Mouse (Mus musculus): ENCODE measurements around the gene Pfdn6. TPM values are rescaled to one million over a fixed set of nuclear protein-coding genes. Genes with fewer than 3 reads are reported as not detected.
"Not testable (repeated sequence)": the region's sequence is repeated elsewhere in the genome, so short reads cannot be mapped to it uniquely, and the experiment has no call there.

Gene Pfdn6
- polyA plus RNA-seq, 1 experiment from 2014 or later, result 178 TPM

DNA sequence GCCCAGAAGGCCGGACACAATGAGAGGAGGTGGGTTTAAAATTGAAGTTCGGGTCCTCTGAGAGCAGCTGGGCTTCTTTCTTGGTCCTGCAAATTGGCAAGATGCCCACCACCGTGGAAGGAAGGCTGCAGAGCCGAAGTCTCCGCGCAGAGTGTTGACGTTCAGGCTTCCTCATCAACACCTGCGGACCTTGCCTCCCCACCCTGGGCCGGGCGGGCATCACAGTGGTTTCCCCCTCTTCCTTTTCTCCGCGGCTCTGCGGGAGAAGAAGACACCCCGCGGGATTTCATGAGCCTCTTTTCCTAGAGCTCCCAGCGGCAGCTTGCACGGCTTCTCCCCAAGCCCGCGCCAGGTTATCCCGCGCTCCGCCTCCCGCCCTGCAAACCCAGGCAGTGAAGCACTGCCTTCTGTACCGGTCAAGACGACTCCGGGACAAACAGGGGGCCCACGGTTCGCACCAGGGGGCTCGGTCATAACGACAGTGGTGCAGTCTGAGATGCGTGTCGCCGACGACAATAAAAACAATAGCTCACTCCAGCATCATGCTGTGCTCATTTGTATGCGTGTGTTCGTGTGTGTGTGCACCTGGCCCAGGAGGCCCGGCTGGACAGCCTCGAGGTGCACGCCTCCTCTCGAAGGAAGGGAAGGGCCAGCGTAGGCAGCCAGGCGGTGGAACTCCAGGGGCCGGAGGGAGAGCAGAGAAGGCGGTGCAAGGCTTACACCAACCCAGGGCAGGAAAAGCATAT lies 31.6 kb downstream of the Pfdn6 start:
- under 1% methylated on average over 41 of the region's 44 CpGs for WGBS
- Histone ChIP-seq H3K36me3 (peaks cover 28% of the 10 kb centered on the region), H3K9me3 (no peaks in the 10 kb centered on the region), H3K4me1 (replicated peaks) (peaks cover 35% of the 10 kb centered on the region), H3K27me3 (no peaks in the 10 kb centered on the region), H3K9ac (peak overlapping the region; percentile 82), H3K4me3 (peak overlapping the region; percentile 88), H3K4me2 (peak overlapping the region; percentile 94), H3K27ac (replicated peaks) (peak overlapping the region; percentile 94)
- no peak; the same call in 1 of the 2 replicates for ATAC-seq (ENCODE audit: low read depth)

DNA sequence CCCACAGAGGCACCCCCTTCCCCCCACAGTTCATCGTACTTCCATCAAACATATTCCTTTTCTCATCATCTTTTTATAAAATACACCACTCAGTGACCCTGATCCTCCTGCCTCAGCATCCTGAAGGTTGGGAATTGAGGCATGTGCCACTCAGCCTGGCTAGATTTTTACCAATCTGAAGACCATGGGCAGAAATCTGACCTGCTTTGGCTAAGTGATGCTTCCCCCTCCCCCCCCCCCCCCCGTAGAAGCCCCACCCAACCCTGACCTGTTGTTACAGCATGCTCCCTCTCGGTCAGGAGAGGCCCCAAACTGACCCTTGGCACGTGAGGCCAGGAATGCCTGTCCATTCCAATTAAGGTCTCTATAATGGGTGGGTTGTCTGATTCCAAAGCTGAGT lies 35.3 kb downstream of the Pfdn6 start, which contains the start of gene Platr17:
Gene Platr17 (plus strand): TSS at position 301 of the 400 bp plus-strand sequence.
- H3K4me2 ChIP-seq; H3K27me3 ChIP-seq; H3K27ac ChIP-seq (replicated peaks); H3K4me1 ChIP-seq (replicated peaks); ATAC-seq (ENCODE audit: low read depth); H3K4me3 ChIP-seq; H3K36me3 ChIP-seq; H3K9me3 ChIP-seq; H3K9ac ChIP-seq: not testable (repeated sequence)
- 32% methylated on average over 2 of the region's 4 CpGs for WGBS

DNA sequence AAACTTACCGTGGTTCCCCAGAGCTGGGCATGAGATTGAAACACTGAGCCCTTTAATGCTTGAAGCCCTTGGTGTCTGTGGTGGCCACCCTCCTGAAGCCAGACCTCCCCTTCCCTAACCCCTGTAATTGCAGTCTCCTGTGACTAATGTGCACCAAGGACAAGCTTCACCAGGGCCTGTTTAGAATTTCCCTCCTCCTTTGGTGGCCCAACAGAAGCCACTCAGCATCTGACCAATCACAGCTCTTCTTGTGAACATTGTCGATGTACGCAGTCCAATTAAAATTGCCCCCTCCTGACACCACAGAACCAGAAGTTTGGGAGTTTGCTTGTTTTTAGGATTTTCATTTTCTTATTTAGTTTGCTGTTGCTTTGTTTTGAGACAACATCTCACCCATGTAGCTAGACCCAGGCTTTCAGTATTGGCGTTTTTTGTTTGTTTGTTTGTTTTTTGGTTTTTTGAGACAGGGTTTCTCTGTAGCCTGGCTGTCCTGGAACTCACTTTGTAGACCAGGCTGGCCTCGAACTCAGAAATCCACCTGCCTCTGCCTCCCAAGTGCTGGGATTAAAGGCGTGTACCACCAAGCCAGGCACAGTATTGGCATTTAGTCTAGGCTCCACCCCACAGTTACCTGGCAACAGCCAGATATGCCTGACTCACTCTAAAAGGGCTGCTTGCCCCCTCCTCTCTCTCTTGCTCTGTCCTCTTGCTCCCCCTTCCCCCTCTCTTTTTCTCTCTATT lies 36.1 kb downstream of the Pfdn6 start:
- H3K9ac ChIP-seq; H3K27me3 ChIP-seq; H3K9me3 ChIP-seq; H3K4me2 ChIP-seq; H3K27ac ChIP-seq (replicated peaks); H3K4me3 ChIP-seq; H3K36me3 ChIP-seq; H3K4me1 ChIP-seq (replicated peaks); ATAC-seq (ENCODE audit: low read depth): not testable (repeated sequence)
- 66% methylated on average over 6 of the region's 6 CpGs for WGBS

DNA sequence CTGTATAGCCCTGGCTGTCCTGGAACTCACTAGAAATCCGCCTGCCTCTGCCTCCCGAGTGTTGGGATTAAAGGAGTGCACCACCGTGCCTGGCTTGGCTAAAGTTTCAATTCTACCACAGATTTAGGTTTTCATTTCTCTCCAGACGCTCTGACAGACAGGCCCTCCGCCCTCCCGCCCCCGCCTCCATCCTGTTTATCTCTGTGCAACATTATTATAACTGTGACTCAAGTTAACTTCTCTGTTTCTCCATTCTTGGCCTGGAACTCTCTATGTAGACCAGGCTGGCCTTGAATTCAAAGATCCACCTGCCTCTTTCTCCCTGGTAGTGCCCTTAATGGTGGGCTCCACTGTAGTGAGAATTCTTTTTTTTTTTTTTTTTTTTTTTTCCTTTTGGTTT lies 37.7 kb downstream of the Pfdn6 start:
- ATAC-seq (ENCODE audit: low read depth), result no peak
- Histone ChIP-seq H3K27me3 (no peaks in the 10 kb centered on the region), H3K4me2 (no peak overlapping the region), H3K9me3 (no peaks in the 10 kb centered on the region), H3K4me1 (replicated peaks) (no peaks in the 10 kb centered on the region), H3K4me3 (no peak overlapping the region), H3K36me3 (no peaks in the 10 kb centered on the region), H3K27ac (replicated peaks) (no peak overlapping the region), H3K9ac (no peak overlapping the region)
- WGBS, result 87% methylated on average over 7 of the region's 7 CpGs

DNA sequence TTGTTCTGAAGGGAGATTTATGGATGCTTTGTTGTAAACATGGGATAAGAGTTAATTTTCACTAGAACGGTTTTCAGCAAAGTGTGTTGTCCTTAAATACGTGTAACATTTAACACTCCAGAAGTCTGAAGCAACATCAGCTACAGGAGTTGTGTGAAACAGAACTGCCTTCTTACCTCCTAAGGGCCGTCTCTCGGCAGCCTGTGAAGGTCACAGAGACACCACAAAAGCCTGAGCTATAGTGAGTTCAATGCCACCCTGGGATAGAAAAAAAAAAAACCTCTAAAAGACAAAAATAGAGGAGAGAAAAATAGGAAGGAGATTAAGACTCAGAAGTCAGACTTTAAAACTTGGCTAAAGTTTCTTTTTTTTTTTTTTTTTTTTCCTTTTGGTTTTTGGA lies 38.1 kb downstream of the Pfdn6 start:
- Histone ChIP-seq H3K9ac (peak overlapping the region; percentile 8; the same call in 1 of the 2 replicates), H3K27me3 (no peaks in the 10 kb centered on the region), H3K27ac (replicated peaks) (no peak overlapping the region), H3K4me2 (no peak overlapping the region), H3K36me3 (no peaks in the 10 kb centered on the region), H3K4me1 (replicated peaks) (no peaks in the 10 kb centered on the region), H3K4me3 (no peak overlapping the region), H3K9me3 (no peaks in the 10 kb centered on the region)
- 44% methylated on average over 4 of the region's 4 CpGs for WGBS
- no peak for ATAC-seq (ENCODE audit: low read depth)

DNA sequence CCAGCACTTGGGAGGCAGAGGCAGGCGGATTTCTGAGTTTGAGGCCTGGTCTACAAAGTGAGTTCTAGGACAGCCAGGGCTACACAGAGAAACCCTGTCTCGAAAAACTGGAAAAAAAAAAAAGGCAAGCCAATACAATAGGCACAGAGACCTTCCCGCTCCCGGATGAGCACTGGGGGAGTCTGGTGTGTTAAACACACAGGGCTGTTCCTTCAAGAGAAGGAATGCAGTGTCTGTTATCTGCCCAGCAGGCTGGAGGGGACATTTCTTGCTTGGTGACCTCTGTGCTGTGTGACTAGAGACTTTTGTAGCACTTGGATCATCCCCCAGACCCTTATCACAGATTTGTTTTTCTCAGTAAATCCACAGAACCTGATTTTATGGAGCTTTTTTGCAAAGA lies 38.5 kb downstream of the Pfdn6 start:
- H3K9me3 ChIP-seq, result no peaks in the 10 kb centered on the region
- WGBS, result 52% methylated on average over 4 of the region's 4 CpGs

DNA sequence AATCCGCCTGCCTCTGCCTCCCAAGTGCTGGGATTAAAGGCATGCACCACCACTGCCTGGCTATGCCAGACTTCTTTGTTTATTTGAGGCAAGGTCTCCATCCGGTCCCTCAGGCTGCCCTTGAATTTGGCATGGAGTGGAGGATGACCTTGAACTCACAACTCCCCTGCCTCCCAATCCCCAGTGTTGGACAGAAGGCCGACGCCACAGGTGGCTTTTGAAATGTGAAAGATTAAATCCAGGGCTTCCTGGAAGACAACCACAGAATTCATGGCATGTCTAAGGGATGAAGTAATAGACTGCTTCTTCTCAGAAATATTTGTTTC lies 39.2 kb downstream of the Pfdn6 start:
- Histone ChIP-seq H3K4me1 (replicated peaks) (no peaks in the 10 kb centered on the region), H3K27me3 (no peaks in the 10 kb centered on the region), H3K4me2 (no peak overlapping the region), H3K4me3 (no peak overlapping the region), H3K36me3 (no peaks in the 10 kb centered on the region), H3K9ac (no peak overlapping the region), H3K27ac (replicated peaks) (no peak overlapping the region), H3K9me3 (no peaks in the 10 kb centered on the region)
- WGBS, result 90% methylated on average over 4 of the region's 4 CpGs
- no peak for ATAC-seq (ENCODE audit: low read depth)

More for the DNA sequence above, 38.5 kb downstream of the Pfdn6 start:
- Histone ChIP-seq H3K4me2 (no peak overlapping the region), H3K27ac (replicated peaks) (no peak overlapping the region), H3K4me3 (no peak overlapping the region), H3K36me3 (no peaks in the 10 kb centered on the region), H3K27me3 (no peaks in the 10 kb centered on the region), H3K9ac (peak overlapping the region; percentile 8; the same call in 1 of the 2 replicates), H3K4me1 (replicated peaks) (no peaks in the 10 kb centered on the region)
- no peak for ATAC-seq (ENCODE audit: low read depth)

DNA sequence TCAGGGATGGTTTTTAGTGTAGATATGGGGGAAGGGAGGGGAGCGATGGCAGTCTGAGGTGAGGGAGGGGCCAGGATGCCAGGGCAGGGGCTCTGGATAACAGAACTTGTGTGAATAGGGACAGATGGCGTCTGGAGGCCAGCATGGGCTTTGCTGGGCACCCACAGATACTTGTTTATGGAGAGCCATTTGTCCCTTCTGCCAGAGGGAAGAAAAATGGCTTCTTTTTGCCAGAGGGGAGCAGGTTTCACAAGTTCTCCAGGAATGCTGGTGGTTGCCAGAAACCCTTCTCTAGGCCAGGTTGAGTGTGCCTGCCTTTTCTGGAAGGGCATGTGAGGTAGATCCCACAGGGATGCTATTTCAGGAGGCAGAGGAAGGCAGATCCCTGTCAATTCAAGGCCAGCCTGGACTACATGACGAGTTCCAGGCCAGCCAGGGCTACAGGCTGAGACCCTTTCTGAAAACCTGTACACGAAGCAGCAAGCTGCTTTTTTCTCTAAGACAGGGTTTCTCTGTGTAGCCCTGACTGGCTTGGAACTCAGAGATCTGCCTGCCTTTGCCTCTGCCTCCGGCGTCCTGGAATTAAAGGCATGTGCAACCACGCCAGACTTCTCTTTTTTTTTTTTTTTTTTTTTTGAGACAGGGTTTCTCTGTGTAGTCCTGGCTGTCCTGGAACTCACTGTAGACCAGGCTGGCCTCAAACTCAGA lies 39.7 kb downstream of the Pfdn6 start:
- Histone ChIP-seq H3K9me3 (no peaks in the 10 kb centered on the region), H3K27me3 (no peaks in the 10 kb centered on the region), H3K9ac (no peak overlapping the region), H3K4me3 (no peak overlapping the region), H3K36me3 (no peaks in the 10 kb centered on the region), H3K4me2 (no peak overlapping the region), H3K4me1 (replicated peaks) (no peaks in the 10 kb centered on the region), H3K27ac (replicated peaks) (no peak overlapping the region)
- ATAC-seq (ENCODE audit: low read depth), result no peak
- WGBS, result 70% methylated on average over 7 of the region's 7 CpGs

DNA sequence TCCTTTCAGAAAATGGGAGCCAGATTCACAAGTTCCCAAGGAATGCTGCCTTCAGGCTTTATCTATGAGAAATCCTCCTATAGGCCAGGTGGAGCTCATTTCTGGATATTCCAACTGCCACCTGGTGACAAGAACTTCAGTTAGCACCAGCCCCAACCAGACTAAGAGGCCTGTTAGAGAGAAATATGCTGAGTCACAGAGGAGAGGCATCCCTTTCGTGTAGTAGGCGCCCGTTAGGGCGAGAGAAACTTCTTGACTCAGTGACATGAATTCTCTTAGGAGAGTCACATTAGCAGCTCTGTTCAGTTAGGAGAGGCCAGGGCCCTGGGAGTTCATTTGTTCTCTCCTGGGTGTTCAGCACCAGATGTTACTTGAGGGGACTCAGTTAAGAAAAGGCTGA lies 40.5 kb downstream of the Pfdn6 start:
- Histone ChIP-seq H3K4me3 (no peak overlapping the region), H3K36me3 (no peaks in the 10 kb centered on the region), H3K27me3 (no peaks in the 10 kb centered on the region), H3K9me3 (no peaks in the 10 kb centered on the region), H3K27ac (replicated peaks) (no peak overlapping the region), H3K4me1 (replicated peaks) (no peaks in the 10 kb centered on the region), H3K9ac (no peak overlapping the region), H3K4me2 (no peak overlapping the region)
- ATAC-seq (ENCODE audit: low read depth), result no peak
- WGBS, result 88% methylated on average over 4 of the region's 4 CpGs

DNA sequence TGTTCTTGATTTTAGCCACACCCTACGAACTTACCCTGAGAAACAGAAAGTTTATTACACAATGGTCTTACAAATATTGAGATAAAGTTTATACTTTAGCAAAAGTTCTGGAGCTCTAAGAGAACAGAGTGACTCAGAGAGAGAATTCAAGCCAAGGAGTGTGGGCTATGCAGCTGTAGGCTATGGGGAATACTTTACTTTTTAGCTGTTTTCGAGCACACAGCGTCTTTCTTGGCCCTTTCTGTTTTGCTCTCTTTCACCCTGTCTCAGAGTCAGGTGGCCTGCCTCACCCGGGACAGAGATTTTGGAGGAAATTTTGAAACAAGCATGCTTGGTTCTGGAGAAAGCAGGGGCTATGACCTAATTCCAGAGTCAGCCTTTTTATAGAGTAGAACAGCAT lies 42.0 kb downstream of the Pfdn6 start:
- ATAC-seq (ENCODE audit: low read depth); H3K9me3 ChIP-seq; H3K36me3 ChIP-seq; H3K27me3 ChIP-seq; H3K4me2 ChIP-seq; H3K9ac ChIP-seq; H3K4me1 ChIP-seq (replicated peaks); H3K4me3 ChIP-seq; H3K27ac ChIP-seq (replicated peaks): not testable (repeated sequence)
- 85% methylated on average over 4 of the region's 4 CpGs for WGBS

DNA sequence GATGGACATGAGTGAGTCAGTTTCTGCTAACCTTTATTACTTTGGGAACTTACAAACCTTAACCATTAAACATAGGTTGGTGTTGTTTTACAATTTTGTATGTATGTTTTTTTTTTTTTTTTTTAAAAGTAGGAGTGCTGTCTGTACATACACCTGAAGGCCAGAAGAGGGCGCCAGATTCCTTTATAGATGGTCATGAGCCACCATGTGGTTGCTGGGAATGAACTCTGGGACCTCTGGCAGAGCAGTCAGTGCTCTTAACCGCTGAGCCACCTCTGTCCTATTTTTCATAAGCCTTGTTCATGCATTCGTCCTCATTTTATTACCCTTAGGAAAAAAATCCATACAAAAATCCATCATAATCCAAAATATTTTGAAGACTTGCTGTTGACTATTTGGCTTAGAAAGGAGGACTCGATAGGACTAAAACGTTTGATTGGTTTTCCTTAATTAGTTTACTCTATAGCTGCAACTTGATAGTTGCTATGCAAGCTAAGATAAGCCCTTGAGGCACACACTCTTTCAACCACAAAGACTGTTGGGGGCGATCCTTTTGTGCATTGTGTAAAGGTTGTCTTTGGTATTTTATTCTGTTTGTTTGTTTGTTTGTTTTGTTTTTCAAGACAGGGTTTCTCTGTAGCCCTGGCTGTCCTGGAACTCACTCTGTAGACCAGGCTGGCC lies 42.9 kb downstream of the Pfdn6 start:
- Histone ChIP-seq H3K9ac (no peak overlapping the region), H3K27ac (replicated peaks) (no peak overlapping the region), H3K4me2 (no peak overlapping the region), H3K27me3 (no peaks in the 10 kb centered on the region), H3K36me3 (no peaks in the 10 kb centered on the region), H3K4me1 (replicated peaks) (no peaks in the 10 kb centered on the region), H3K4me3 (no peak overlapping the region), H3K9me3 (no peaks in the 10 kb centered on the region)
- 45% methylated on average over 6 of the region's 6 CpGs for WGBS
- no peak for ATAC-seq (ENCODE audit: low read depth)

DNA sequence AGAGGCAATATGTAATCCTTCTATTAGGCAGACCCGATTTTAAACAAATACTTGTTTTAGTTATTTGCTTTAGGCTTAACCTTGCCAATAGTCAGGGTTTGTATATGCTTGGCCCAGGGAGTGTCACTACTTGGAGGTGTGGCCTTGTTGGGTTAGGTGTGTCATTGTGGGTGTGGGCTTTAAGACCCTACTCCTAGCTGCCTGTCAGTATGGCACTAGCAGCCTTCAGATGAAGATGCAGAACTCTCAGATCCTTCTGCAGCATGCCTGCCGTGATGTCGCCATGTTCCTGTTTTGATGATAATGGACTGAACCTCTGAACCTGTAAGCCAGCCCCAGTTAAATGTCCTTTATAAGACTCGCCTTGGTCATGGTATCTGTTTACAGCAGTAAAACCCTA lies 47.1 kb downstream of the Pfdn6 start:
- not testable (repeated sequence) for ATAC-seq (ENCODE audit: low read depth); H3K4me3 ChIP-seq; H3K9ac ChIP-seq; H3K36me3 ChIP-seq; H3K27me3 ChIP-seq; H3K27ac ChIP-seq (replicated peaks); H3K4me2 ChIP-seq; H3K9me3 ChIP-seq
- 76% methylated on average over 4 of the region's 4 CpGs for WGBS
- H3K4me1 ChIP-seq (replicated peaks), result peaks cover 14% of the 10 kb centered on the region
